Mouse (Mus musculus) testis, adult 2 months (tissue): ENCODE data around the gene Nol4l.

Experiments used
- CTCF ChIP-seq: fragments of 200-500 bp; IDR thresholded peaks from 2 replicates; pipeline ENCODE4 v1.5.1; 2012; ENCODE audit warnings: low read depth, mild to moderate bottlenecking, inconsistent platforms, low read length, moderate library complexity; ENCODE audit not compliant: control insufficient read depth, insufficient read depth, insufficient replicate concordance
- POLR2A ChIP-seq: fragments of 200-500 bp; IDR thresholded peaks from 2 replicates; pipeline ENCODE4 v1.6.1; 2012; ENCODE audit warnings: low read depth, mild to moderate bottlenecking, inconsistent platforms, low read length, moderate library complexity; ENCODE audit not compliant: control insufficient read depth

GRCm38 (mm10) chr2:153490940-153491339, 38.8 kb downstream of the Nol4l start:
- TF ChIP-seq CTCF (no peak), POLR2A (no peak)
